Mouse (Mus musculus) G1E (cell line): ENCODE results near the gene Tex22.

Source experiments
- CTCF ChIP-seq: IDR thresholded peaks from 2 replicates; pipeline ENCODE4 v1.5.1; 2012; ENCODE audit warnings: low read depth, low read length, inconsistent platforms, mixed read lengths
- GATA1 ChIP-seq: IDR thresholded peaks from 2 replicates; pipeline ENCODE4 v1.6.1; 2012; ENCODE audit warnings: borderline replicate concordance, low read length, inconsistent platforms, mixed read lengths

DNA sequence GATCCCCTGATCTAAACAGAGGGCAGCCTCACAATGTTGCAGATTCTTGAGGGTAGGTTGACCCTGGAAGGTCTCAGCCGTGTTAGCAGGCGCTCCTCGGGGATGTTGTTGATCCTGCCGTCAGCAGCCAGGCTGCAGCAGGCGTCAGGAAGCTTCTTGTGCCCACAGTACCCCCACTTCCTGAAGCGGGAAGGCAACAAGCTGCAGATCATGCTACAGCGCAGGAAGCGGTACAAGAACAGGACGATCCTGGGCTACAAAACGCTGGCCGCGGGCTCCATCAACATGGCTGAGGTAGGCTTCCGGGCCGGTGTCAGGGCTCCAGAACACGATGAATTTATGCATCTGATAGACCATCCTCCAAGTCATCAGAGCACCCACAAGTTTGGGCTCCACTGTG is 27.4 kb upstream of the Tex22 start:
- TF ChIP-seq CTCF (no peak), GATA1 (no peak)
